Mouse (Mus musculus): ENCODE measurements around the gene Hus1. TPM values are rescaled to one million over a fixed set of nuclear protein-coding genes. Genes with fewer than 3 reads are reported as not detected.
A peak's percentile ranks its signal among the peaks of the same experiment; 100 is the strongest.

The Hus1 gene
- 14.7 and 16.2 TPM in 2 replicates for polyA plus RNA-seq (2016; fragmentation: Nextera tagmentation; extraction: Ambion mirVana)

GRCm38 (mm10) chr11:9010853-9011339 lies at the start of gene Hus1:
Gene Hus1 (minus strand): TSS chr11:9011191.
- Histone ChIP-seq H3K36me3 (peaks cover 22% of the 10 kb centered on the region), H3K9me3 (replicated peaks) (no peaks in the 10 kb centered on the region), H3K27ac (ENCODE audit: poor library complexity, severe bottlenecking) (peak within 1 kb of the TSS; percentile 89), H3K4me1 (replicated peaks) (peaks cover 14% of the 10 kb centered on the region; the same call in 1 of the 2 replicates), H3K9ac (peak within 1 kb of the TSS; percentile 87), H3K4me2 (peak within 1 kb of the TSS; percentile 96), H3K27me3 (replicated peaks) (no peaks in the 10 kb centered on the region), H3K4me3 (peak within 1 kb of the TSS; percentile 80)
- WGBS = under 1% methylated on average over 43 of the region's 43 CpGs
- ATAC-seq (ENCODE audit: insufficient number of reproducible peaks, low FRiP score) = peak; percentile 96

- H3K36me3 ChIP-seq = no peaks in the 10 kb centered on the region
- H3K4me2 ChIP-seq = no peak overlapping the region
- no peak for ATAC-seq (ENCODE audit: insufficient number of reproducible peaks, low FRiP score)
- no peaks in the 10 kb centered on the region for H3K27me3 ChIP-seq (replicated peaks)
- no peak overlapping the region for H3K9ac ChIP-seq
- no peaks in the 10 kb centered on the region for H3K9me3 ChIP-seq (replicated peaks)
- H3K4me1 ChIP-seq (replicated peaks) = peaks cover 3% of the 10 kb centered on the region
- H3K4me3 ChIP-seq = no peak overlapping the region
- no peak overlapping the region for H3K27ac ChIP-seq (ENCODE audit: poor library complexity, severe bottlenecking)
- 32% methylated on average over 5 of the region's 5 CpGs for WGBS
Observed at GRCm38 (mm10) chr11:9060484-9060883, 49.5 kb upstream of the Hus1 start.

GRCm38 (mm10) chr11:9060029-9060428 lies 49.0 kb upstream of the Hus1 start:
- Histone ChIP-seq H3K27ac (ENCODE audit: poor library complexity, severe bottlenecking) (no peak overlapping the region), H3K27me3 (replicated peaks) (no peaks in the 10 kb centered on the region), H3K9ac (no peak overlapping the region), H3K36me3 (no peaks in the 10 kb centered on the region), H3K4me2 (no peak overlapping the region), H3K4me1 (replicated peaks) (peaks cover 3% of the 10 kb centered on the region), H3K4me3 (no peak overlapping the region), H3K9me3 (replicated peaks) (no peaks in the 10 kb centered on the region)
- ATAC-seq (ENCODE audit: insufficient number of reproducible peaks, low FRiP score) = no peak
- WGBS = 70% methylated on average over 1 of the region's 1 CpGs

- Histone ChIP-seq H3K27ac (ENCODE audit: poor library complexity, severe bottlenecking) (no peak overlapping the region), H3K27me3 (replicated peaks) (no peaks in the 10 kb centered on the region), H3K4me2 (no peak overlapping the region), H3K9ac (no peak overlapping the region), H3K4me1 (replicated peaks) (peaks cover 3% of the 10 kb centered on the region), H3K4me3 (no peak overlapping the region), H3K36me3 (no peaks in the 10 kb centered on the region), H3K9me3 (replicated peaks) (no peaks in the 10 kb centered on the region)
- ATAC-seq (ENCODE audit: insufficient number of reproducible peaks, low FRiP score) = no peak
- WGBS = 82% methylated on average over 4 of the region's 4 CpGs
Observed at GRCm38 (mm10) chr11:9057711-9058110, 46.7 kb upstream of the Hus1 start.

DNA sequence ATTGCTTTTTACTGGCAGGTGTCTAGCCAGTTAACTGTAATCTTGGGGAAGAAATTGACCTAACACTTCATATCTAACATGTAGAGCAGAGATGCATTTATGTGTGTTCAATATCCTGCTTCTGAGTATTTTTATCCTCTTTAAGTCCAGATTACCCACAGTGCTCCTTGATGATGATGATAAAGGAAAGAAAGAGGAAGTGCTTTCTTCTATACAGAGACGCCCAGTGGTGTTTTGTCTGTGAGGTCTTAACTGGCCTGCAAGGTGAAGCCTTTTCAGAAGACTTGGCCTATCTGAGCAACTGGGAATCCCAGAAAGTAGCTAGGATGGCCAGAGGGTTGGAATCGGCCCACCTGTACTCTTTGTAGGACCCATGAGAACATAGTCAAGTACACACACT lies 45.9 kb upstream of the Hus1 start:
- Histone ChIP-seq H3K4me3 (no peak overlapping the region), H3K4me2 (no peak overlapping the region), H3K27me3 (replicated peaks) (no peaks in the 10 kb centered on the region), H3K27ac (ENCODE audit: poor library complexity, severe bottlenecking) (no peak overlapping the region), H3K36me3 (no peaks in the 10 kb centered on the region), H3K4me1 (replicated peaks) (peaks cover 8% of the 10 kb centered on the region), H3K9ac (no peak overlapping the region), H3K9me3 (replicated peaks) (no peaks in the 10 kb centered on the region)
- WGBS = 80% methylated on average over 2 of the region's 2 CpGs
- no peak for ATAC-seq (ENCODE audit: insufficient number of reproducible peaks, low FRiP score)

DNA sequence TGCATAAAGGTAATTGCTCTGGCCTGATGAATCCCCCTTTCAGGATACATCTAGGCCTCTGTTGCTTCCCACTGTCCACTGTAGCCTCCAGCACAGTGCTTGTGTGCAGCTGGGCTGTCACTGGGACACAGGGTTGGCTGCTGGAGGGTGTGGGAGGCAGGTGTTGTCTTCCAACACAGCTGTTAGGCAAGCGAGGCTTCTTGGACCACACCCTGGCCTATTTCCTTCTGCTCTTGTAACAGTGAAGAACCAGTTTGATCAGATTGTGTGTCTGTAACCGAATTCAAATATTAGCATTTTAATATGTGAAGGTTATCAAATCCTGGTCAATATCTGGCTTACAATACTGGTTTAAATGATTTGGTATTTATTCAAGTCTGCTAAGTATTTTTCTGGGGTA lies 40.9 kb upstream of the Hus1 start:
- no peak overlapping the region for H3K9ac ChIP-seq
- H3K4me3 ChIP-seq = no peak overlapping the region
- no peak overlapping the region for H3K27ac ChIP-seq (ENCODE audit: poor library complexity, severe bottlenecking)
- no peak for ATAC-seq (ENCODE audit: insufficient number of reproducible peaks, low FRiP score)
- whole genome bisulfite sequencing = 81% methylated on average over 2 of the region's 2 CpGs
- no peak overlapping the region for H3K4me2 ChIP-seq
- H3K9me3 ChIP-seq (replicated peaks) = no peaks in the 10 kb centered on the region
- H3K27me3 ChIP-seq (replicated peaks) = 0 out of 2 replicates have a peak, but pooled peaks cover 9% of the 10 kb centered on the region
- H3K36me3 ChIP-seq = no peaks in the 10 kb centered on the region
- peaks cover 29% of the 10 kb centered on the region for H3K4me1 ChIP-seq (replicated peaks)

GRCm38 (mm10) chr11:9050241-9050640 lies 39.2 kb upstream of the Hus1 start:
- Histone ChIP-seq H3K4me1 (replicated peaks) (peaks cover 41% of the 10 kb centered on the region), H3K27ac (ENCODE audit: poor library complexity, severe bottlenecking) (no peak overlapping the region), H3K27me3 (replicated peaks) (0 out of 2 replicates have a peak, but pooled peaks cover 9% of the 10 kb centered on the region), H3K36me3 (no peaks in the 10 kb centered on the region), H3K4me2 (peak overlapping the region; percentile 97; the same call in 1 of the 2 replicates), H3K4me3 (no peak overlapping the region), H3K9ac (no peak overlapping the region), H3K9me3 (replicated peaks) (no peaks in the 10 kb centered on the region)
- WGBS = 84% methylated on average over 4 of the region's 4 CpGs
- no peak for ATAC-seq (ENCODE audit: insufficient number of reproducible peaks, low FRiP score)

DNA sequence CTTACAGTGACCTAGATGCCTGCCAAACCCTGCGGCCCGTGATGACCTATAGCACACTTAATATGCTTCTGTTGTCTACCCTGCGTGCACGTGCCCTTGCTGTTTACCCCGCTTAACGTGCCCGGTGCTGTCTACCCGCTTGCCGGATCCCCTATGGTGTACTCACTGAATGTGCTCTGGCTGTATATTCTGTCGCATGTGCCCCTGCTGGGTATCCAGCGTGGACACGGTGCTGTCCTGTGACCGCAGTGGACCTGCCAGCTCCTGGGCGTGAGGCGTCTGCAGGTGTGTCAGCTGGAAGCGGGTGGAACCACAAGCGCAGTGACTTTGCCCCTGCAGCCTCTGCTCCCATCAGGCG lies 37.7 kb upstream of the Hus1 start, which contains the start of gene Sun3:
Gene Sun3, minus strand, starts transcription at position 289 of the 358 bp plus-strand sequence.
- H3K9ac ChIP-seq = peak within 1 kb of the TSS; percentile 42
- H3K27me3 ChIP-seq (replicated peaks) = 0 out of 2 replicates have a peak, but pooled peaks cover 9% of the 10 kb centered on the region
- WGBS = 1% methylated on average over 18 of the region's 18 CpGs
- peak; percentile 52 for ATAC-seq (ENCODE audit: insufficient number of reproducible peaks, low FRiP score)
- H3K4me2 ChIP-seq = peak within 1 kb of the TSS; percentile 97
- H3K4me1 ChIP-seq (replicated peaks) = peaks cover 42% of the 10 kb centered on the region
- H3K4me3 ChIP-seq = peak within 1 kb of the TSS; percentile 55
- H3K36me3 ChIP-seq = no peaks in the 10 kb centered on the region
- peak within 1 kb of the TSS; percentile 89 for H3K27ac ChIP-seq (ENCODE audit: poor library complexity, severe bottlenecking)
- no peaks in the 10 kb centered on the region for H3K9me3 ChIP-seq (replicated peaks)

GRCm38 (mm10) chr11:9048011-9048702 lies 37.2 kb upstream of the Hus1 start, which contains the start of gene Gm11992:
Gene Gm11992 (plus strand): TSS chr11:9048594.
- Histone ChIP-seq H3K36me3 (no peaks in the 10 kb centered on the region), H3K9ac (peak within 1 kb of the TSS; percentile 42), H3K27me3 (replicated peaks) (0 out of 2 replicates have a peak, but pooled peaks cover 9% of the 10 kb centered on the region), H3K4me1 (replicated peaks) (peaks cover 42% of the 10 kb centered on the region), H3K9me3 (replicated peaks) (no peaks in the 10 kb centered on the region), H3K4me2 (peak within 1 kb of the TSS; percentile 97), H3K4me3 (peak within 1 kb of the TSS; percentile 55), H3K27ac (ENCODE audit: poor library complexity, severe bottlenecking) (peak within 1 kb of the TSS; percentile 89)
- 4% methylated on average over 21 of the region's 21 CpGs for WGBS
- peak; percentile 93 for ATAC-seq (ENCODE audit: insufficient number of reproducible peaks, low FRiP score)

DNA sequence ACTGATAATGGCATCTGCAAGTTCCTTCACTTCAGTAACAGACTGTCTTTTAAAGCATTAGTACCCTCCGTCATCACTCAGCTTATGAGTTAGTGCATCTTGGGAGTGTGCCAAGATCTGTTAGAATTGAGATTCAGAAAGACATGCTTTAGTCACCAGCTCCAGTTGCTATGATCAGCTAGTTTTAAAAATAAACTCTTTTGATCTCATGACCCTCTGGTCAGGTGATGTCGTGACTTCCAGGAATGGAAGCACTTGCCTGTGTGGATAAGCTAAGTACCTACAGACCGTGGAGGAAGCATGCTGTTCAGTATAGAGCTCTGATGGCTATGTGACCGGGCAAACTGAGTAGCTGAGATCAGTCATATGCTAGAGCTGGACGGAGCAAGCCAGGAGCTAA lies 36.1 kb upstream of the Hus1 start:
- H3K4me2 ChIP-seq = peak overlapping the region; percentile 24
- 31% methylated on average over 5 of the region's 5 CpGs for WGBS
- 0 out of 2 replicates have a peak, but pooled peaks cover 9% of the 10 kb centered on the region for H3K27me3 ChIP-seq (replicated peaks)
- H3K27ac ChIP-seq (ENCODE audit: poor library complexity, severe bottlenecking) = peak overlapping the region; percentile 89
- ATAC-seq (ENCODE audit: insufficient number of reproducible peaks, low FRiP score) = peak; percentile 71
- H3K36me3 ChIP-seq = no peaks in the 10 kb centered on the region
- peaks cover 37% of the 10 kb centered on the region for H3K4me1 ChIP-seq (replicated peaks)
- no peak overlapping the region for H3K9ac ChIP-seq
- H3K4me3 ChIP-seq = no peak overlapping the region
- H3K9me3 ChIP-seq (replicated peaks) = no peaks in the 10 kb centered on the region

DNA sequence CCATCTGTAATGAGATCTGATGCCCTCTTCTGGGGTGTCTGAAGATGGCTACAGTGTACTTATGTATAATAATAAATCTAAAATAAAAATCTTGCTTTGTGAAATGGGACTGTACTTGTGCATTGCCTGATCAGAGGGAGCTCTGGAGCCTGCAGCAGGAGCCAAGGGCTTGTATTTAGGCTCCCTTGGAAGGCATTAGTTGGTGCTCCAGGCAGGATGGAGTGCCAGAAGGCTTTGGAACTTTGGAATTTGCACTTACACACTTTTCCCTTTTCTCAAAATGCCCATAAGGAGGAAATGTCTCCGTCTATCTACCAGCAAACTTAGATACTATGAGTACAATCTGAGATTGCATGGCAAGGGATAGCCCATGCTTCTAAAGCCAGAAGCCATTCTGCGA lies 35.6 kb upstream of the Hus1 start:
- Histone ChIP-seq H3K36me3 (no peaks in the 10 kb centered on the region), H3K9me3 (replicated peaks) (no peaks in the 10 kb centered on the region), H3K4me1 (replicated peaks) (peaks cover 37% of the 10 kb centered on the region), H3K27ac (ENCODE audit: poor library complexity, severe bottlenecking) (peak overlapping the region; percentile 82), H3K4me3 (no peak overlapping the region), H3K27me3 (replicated peaks) (0 out of 2 replicates have a peak, but pooled peaks cover 9% of the 10 kb centered on the region), H3K4me2 (peak overlapping the region; percentile 24), H3K9ac (no peak overlapping the region)
- WGBS = 66% methylated on average over 2 of the region's 2 CpGs
- ATAC-seq (ENCODE audit: insufficient number of reproducible peaks, low FRiP score) = no peak
